Mouse (Mus musculus) fat pad, adult 2 months (tissue): ENCODE measurements around the gene Ankrd7.
"Not testable (repeated sequence)": the region's sequence is repeated elsewhere in the genome, so short reads cannot be mapped to it uniquely, and the experiment has no call there.

ENCODE experiments used
- DNase-seq: peaks from one replicate; pipeline ENCODE4 v3.0.0-alpha.2; 2011; ENCODE audit warnings: low read depth, low spot score; ENCODE audit errors: extremely low read depth

Gene Ankrd7

GRCm38 (mm10) chr6:18866018-18866417 is at the start of gene Ankrd7:
Ankrd7 (plus strand) TSS chr6:18866318.
- no peak for DNase-seq

- DNase-seq = no peak
Measured at GRCm38 (mm10) chr6:18819343-18819742, 46.8 kb upstream of the Ankrd7 start.

GRCm38 (mm10) chr6:18820246-18820645 is 45.9 kb upstream of the Ankrd7 start:
- DNase-seq = no peak

- no peak for DNase-seq
Measured at GRCm38 (mm10) chr6:18822812-18823211, 43.3 kb upstream of the Ankrd7 start.

DNA sequence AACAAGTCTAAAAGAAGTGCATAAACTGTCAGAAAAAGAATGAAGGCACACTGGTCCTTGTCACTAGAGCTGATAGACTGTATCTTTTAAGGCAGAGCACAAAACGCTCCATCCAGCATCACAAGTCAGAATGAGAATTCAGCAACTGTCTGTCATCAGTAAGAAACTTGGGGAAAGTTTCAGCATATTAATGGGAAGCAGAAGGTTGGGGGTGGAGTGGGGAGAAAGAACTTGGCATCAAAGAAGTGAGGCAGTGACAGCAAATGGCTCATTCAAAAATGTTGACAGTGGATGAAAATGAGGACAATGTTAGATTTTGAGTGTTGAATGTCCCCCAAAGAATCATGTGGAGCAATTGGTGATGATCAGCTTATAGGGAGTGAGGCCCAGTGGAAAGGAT is 33.2 kb upstream of the Ankrd7 start:
- no peak for DNase-seq

GRCm38 (mm10) chr6:18844529-18844928 is 21.6 kb upstream of the Ankrd7 start:
- not testable (repeated sequence) for DNase-seq

GRCm38 (mm10) chr6:18845571-18845970 is 20.5 kb upstream of the Ankrd7 start:
- not testable (repeated sequence) for DNase-seq

GRCm38 (mm10) chr6:18848051-18848701 is 17.9 kb upstream of the Ankrd7 start, which contains the start of gene Lsm8:
Lsm8 (plus strand) TSS chr6:18848579.
- DNase-seq = peak; percentile 46

GRCm38 (mm10) chr6:18848702-18849061 is 17.4 kb upstream of the Ankrd7 start:
- no peak for DNase-seq

GRCm38 (mm10) chr6:18855323-18855722 is 10.8 kb upstream of the Ankrd7 start:
- no peak for DNase-seq

DNA sequence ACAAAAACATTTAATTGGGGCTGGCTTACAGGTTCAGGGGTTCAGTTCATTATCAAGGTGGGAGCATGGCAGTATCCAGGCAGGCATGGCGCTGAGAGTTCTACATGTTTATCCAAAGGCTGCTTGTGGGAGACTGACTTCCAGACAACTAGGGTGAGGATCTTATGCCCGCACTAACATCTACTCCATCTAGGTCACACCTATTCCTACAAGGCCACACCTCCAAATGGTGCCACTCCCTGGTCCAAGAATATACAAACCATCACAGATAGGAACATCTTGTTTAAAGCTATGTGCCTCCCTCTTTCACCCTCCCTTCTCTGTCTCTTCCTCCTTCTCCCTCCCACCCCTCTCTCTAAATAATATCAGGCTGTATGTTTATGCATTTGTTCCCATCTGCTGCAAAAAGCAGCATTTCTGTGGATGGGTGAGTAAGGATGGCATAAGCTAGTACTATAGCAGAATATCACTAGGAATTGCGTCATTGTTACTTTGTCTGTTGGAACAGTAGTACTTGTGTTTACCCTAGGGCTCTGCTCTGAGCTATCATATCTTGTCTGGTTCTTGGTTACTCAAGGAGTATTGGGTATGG is 9.5 kb upstream of the Ankrd7 start:
- DNase-seq = no peak

GRCm38 (mm10) chr6:18889030-18889429 is 22.9 kb downstream of the Ankrd7 start:
- DNase-seq = no peak

GRCm38 (mm10) chr6:18894142-18894541 is 28.0 kb downstream of the Ankrd7 start:
- no peak for DNase-seq

DNA sequence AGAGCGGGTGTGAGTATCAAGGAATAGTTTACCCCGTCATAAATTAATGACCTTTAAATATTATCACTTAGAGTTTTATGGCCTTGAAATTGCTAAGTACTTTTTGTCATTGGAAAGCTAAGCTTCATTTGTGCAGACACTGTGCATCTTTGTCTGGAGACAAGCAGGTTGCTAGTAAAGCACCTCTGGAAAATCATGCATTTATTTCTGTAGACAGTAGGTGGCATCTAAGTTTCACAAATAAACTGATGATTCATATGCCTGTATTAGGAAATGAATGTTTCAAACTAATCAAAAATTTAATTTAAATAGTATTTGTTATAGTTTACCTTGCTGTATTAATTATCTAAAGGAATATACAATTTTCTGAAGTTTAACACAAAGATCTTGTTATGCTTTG is 41.1 kb downstream of the Ankrd7 start:
- no peak for DNase-seq

DNA sequence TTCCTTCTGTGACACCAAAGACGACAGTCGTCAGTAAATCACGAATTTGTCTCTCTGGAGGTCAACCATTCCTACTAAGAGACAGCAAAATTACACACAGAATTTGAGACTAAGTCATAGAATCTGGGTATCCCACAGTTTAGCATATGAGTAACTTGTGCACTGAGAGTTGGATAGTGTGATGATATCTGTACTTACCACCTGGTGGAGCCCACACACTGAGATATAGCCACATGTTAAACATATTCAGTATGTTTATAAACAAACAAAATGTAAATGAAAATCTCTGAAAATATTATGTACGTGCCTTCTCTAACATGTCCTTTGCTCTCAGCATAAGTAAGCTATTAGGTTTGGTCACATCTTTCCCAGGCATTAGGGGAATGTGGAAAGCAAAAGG is 47.1 kb downstream of the Ankrd7 start:
- no peak for DNase-seq

DNA sequence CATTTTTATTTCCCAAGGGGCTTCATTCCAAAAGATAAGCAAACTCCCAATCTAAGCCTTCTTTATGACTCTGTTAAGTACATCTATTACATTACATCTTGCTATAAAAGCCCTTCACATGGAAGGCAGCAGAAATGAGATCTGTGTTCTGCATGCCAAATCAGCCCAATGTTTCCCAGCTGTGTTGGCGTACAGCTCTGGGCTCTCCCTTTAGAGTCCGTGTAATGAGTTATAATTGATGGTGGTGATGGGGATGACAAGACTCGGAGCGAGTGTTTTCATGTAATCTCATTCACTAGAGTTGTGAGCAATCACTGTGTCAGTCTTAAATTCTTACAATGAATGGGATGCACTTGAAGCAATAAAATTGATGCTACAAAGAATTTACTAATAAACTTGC is 49.9 kb downstream of the Ankrd7 start:
- no peak for DNase-seq

GRCm38 (mm10) chr6:18916471-18916870 is 50.4 kb downstream of the Ankrd7 start:
- DNase-seq = no peak
